Mouse (Mus musculus): ENCODE measurements around the gene Hhatl. TPM values are rescaled to one million over a fixed set of nuclear protein-coding genes. Genes with fewer than 3 reads are reported as not detected.

Hhatl gene
- total RNA-seq (2021): 100 to 1,000 TPM; 101 to 127 TPM

- intact Hi-C loops (cut with DNase I): no loop called here
- peak; percentile 31 to 50 for DNase-seq
Observed at GRCm38 (mm10) chr9:121791757-121792521, at the start of gene Hhatl. Gene Hhatl (minus strand): TSS chr9:121792507.

GRCm38 (mm10) chr9:121839622-121839965, 47.3 kb upstream of the Hhatl start:
- DNase-seq: no peak
- intact Hi-C loops (cut with DNase I): no loop called here

- DNase-seq: peak; percentile 67 to 72
- intact Hi-C loops (cut with DNase I): no loop called here
Observed at GRCm38 (mm10) chr9:121838829-121839621, 46.7 kb upstream of the Hhatl start, which contains the start of gene Ccdc13. Gene Ccdc13 (minus strand): TSS chr9:121839461.

- intact Hi-C loops (cut with DNase I): no loop called here
- DNase-seq: no peak
Observed at GRCm38 (mm10) chr9:121838008-121838407, 45.7 kb upstream of the Hhatl start.

GRCm38 (mm10) chr9:121833825-121834224, 41.5 kb upstream of the Hhatl start:
- no peak for DNase-seq
- intact Hi-C loops (cut with DNase I): no loop called here

GRCm38 (mm10) chr9:121830956-121831293, 38.6 kb upstream of the Hhatl start:
- intact Hi-C loops (cut with DNase I): loop anchor here (2.0 kb wide), 3 partner anchors 46 to 134 kb away; partner anchors contain the start of gene Zfp651

GRCm38 (mm10) chr9:121830243-121830955, 38.1 kb upstream of the Hhatl start:
- DNase-seq: peak; percentile 55 to 59
- intact Hi-C loops (cut with DNase I): loop anchor here (2.0 kb wide), 3 partner anchors 46 to 134 kb away; partner anchors contain the start of gene Zfp651

More at GRCm38 (mm10) chr9:121830956-121831293, 38.6 kb upstream of the Hhatl start:
- peak; percentile 80 to 87 for DNase-seq

- intact Hi-C loops (cut with DNase I): no loop called here
- DNase-seq: no peak
Observed at GRCm38 (mm10) chr9:121829270-121829992, 37.1 kb upstream of the Hhatl start.

GRCm38 (mm10) chr9:121828314-121828713, 36.0 kb upstream of the Hhatl start:
- DNase-seq: no peak
- intact Hi-C loops (cut with DNase I): no loop called here

- intact Hi-C loops (cut with DNase I): no loop called here
- DNase-seq: no peak
Observed at GRCm38 (mm10) chr9:121826356-121826755, 34.0 kb upstream of the Hhatl start.

- no peak for DNase-seq
- intact Hi-C loops (cut with DNase I): no loop called here
Observed at GRCm38 (mm10) chr9:121823991-121824390, 31.7 kb upstream of the Hhatl start.

GRCm38 (mm10) chr9:121823051-121823450, 30.7 kb upstream of the Hhatl start:
- peak in 1 of 2 experiments; percentile 24 for DNase-seq
- intact Hi-C loops (cut with DNase I): no loop called here

GRCm38 (mm10) chr9:121822585-121822991, 30.3 kb upstream of the Hhatl start:
- intact Hi-C loops (cut with DNase I): no loop called here
- peak in 1 of 2 experiments; percentile 17 for DNase-seq

GRCm38 (mm10) chr9:121820765-121821164, 28.5 kb upstream of the Hhatl start:
- intact Hi-C loops (cut with DNase I): no loop called here
- DNase-seq: no peak

- no peak for DNase-seq
- intact Hi-C loops (cut with DNase I): no loop called here
Observed at GRCm38 (mm10) chr9:121819771-121820471, 27.6 kb upstream of the Hhatl start.

GRCm38 (mm10) chr9:121819073-121819770, 26.9 kb upstream of the Hhatl start:
- intact Hi-C loops (cut with DNase I): no loop called here
- peak in 1 of 2 experiments; percentile 30 for DNase-seq

- DNase-seq: no peak
- intact Hi-C loops (cut with DNase I): no loop called here
Observed at GRCm38 (mm10) chr9:121815183-121815582, 22.9 kb upstream of the Hhatl start.

- intact Hi-C loops (cut with DNase I): no loop called here
- DNase-seq: no peak
Observed at GRCm38 (mm10) chr9:121810081-121810821, 17.9 kb upstream of the Hhatl start.
